Mouse (Mus musculus) intestine, embryonic 15.5 days (tissue): ENCODE data around the gene Kcnj5. TPM values are rescaled to one million over a fixed set of nuclear protein-coding genes. Genes with fewer than 3 reads are reported as not detected.

Experiments
- ATAC-seq: fragments of 200-750 bp; cut with Nextera tagmentation; 2 replicates; pipeline ENCODE4 v1.8.0; 2017; ENCODE audit warnings: moderate TSS enrichment, moderate library complexity
- H3K27ac ChIP-seq: fragments of 300-500 bp; sonication (generic); 2 replicates; pipeline ENCODE4 v1.5.1; 2015; ENCODE audit warnings: mild to moderate bottlenecking, inconsistent platforms
- H3K27me3 ChIP-seq: fragments of 300-500 bp; sonication (generic); replicated peaks from 2 replicates; pipeline ENCODE4 v1.6.1; 2015; ENCODE audit warnings: inconsistent platforms
- H3K36me3 ChIP-seq: fragments of 300-500 bp; sonication (generic); 2 replicates; pipeline ENCODE4 v1.6.1; 2015; ENCODE audit warnings: inconsistent platforms
- H3K4me1 ChIP-seq: fragments of 300-500 bp; sonication (generic); replicated peaks from 2 replicates; pipeline ENCODE4 v1.6.1; 2015; ENCODE audit warnings: inconsistent platforms
- H3K4me2 ChIP-seq: fragments of 300-500 bp; sonication (generic); replicated peaks from 2 replicates; pipeline ENCODE4 v1.6.1; 2015; ENCODE audit warnings: mild to moderate bottlenecking, inconsistent platforms
- H3K4me3 ChIP-seq: fragments of 300-500 bp; sonication (generic); replicated peaks from 2 replicates; pipeline ENCODE4 v1.5.1; 2015; ENCODE audit warnings: inconsistent platforms
- H3K9ac ChIP-seq: fragments of 300-500 bp; sonication (generic); 2 replicates; pipeline ENCODE4 v1.6.1; 2015; ENCODE audit warnings: inconsistent platforms
- H3K9me3 ChIP-seq: fragments of 300-500 bp; sonication (generic); 2 replicates; pipeline ENCODE4 v1.6.1; 2016; ENCODE audit warnings: inconsistent platforms
- WGBS: fragments of 180-500 bp; shearing (Covaris S2); methylation state at CpG from one replicate; pipeline ENCODE4 v1.1.7; 2015; 5-methylcytosine and 5-hydroxymethylcytosine counted together
- polyA plus RNA-seq: library from polyadenylated mRNA; unstranded; fragments of >200 nt; fragmentation: Nextera tagmentation; extraction: Ambion mirVana; gene quantifications from 2 replicates; pipeline ENCODE4 v1.2.1, GENCODE M21; 2015

Kcnj5 gene
- polyA plus RNA-seq, 1 experiment from 2014 or later = 0.15 TPM

- H3K27me3 ChIP-seq = peaks cover 8% of the 10 kb centered on the region
- H3K4me3 ChIP-seq = no peak overlapping the region
- no peaks in the 10 kb centered on the region for H3K4me1 ChIP-seq
- no peak overlapping the region for H3K9ac ChIP-seq
- H3K4me2 ChIP-seq = no peak overlapping the region
- no peaks in the 10 kb centered on the region for H3K36me3 ChIP-seq
- H3K27ac ChIP-seq = no peak overlapping the region
- H3K9me3 ChIP-seq = no peaks in the 10 kb centered on the region
- no peak for ATAC-seq
- WGBS = 7% methylated on average over 6 of the region's 6 CpGs
These were observed 6.2 kb upstream of the Kcnj5 start for GRCm38 (mm10) chr9:32350332-32350731.

- Histone ChIP-seq H3K27ac (no peak overlapping the region), H3K9ac (no peak overlapping the region), H3K9me3 (no peaks in the 10 kb centered on the region), H3K4me2 (no peak overlapping the region), H3K36me3 (no peaks in the 10 kb centered on the region), H3K4me3 (no peak overlapping the region), H3K27me3 (peaks cover 18% of the 10 kb centered on the region), H3K4me1 (peaks cover 3% of the 10 kb centered on the region; the same call in 1 of the 2 replicates)
- 81% methylated on average over 10 of the region's 10 CpGs for WGBS
- no peak for ATAC-seq
These were observed 5.2 kb upstream of the Kcnj5 start for GRCm38 (mm10) chr9:32349344-32349743.

- no peak overlapping the region for H3K4me3 ChIP-seq
- no peak overlapping the region for H3K9ac ChIP-seq
- no peaks in the 10 kb centered on the region for H3K9me3 ChIP-seq
- H3K4me2 ChIP-seq = no peak overlapping the region
- H3K27ac ChIP-seq = no peak overlapping the region
- H3K27me3 ChIP-seq = peaks cover 30% of the 10 kb centered on the region
- no peaks in the 10 kb centered on the region for H3K36me3 ChIP-seq
- WGBS = 72% methylated on average over 8 of the region's 8 CpGs
- peaks cover 8% of the 10 kb centered on the region for H3K4me1 ChIP-seq
- no peak for ATAC-seq
These were observed 3.9 kb upstream of the Kcnj5 start for GRCm38 (mm10) chr9:32348096-32348495.

GRCm38 (mm10) chr9:32344489-32344888, 339 bp upstream of the Kcnj5 start:
- no peak overlapping the region for H3K9ac ChIP-seq
- H3K9me3 ChIP-seq = no peaks in the 10 kb centered on the region
- H3K4me2 ChIP-seq = peak overlapping the region; percentile 58
- peak overlapping the region; percentile 23 for H3K4me3 ChIP-seq
- WGBS = 4% methylated on average over 21 of the region's 21 CpGs
- peaks cover 8% of the 10 kb centered on the region for H3K4me1 ChIP-seq
- no peaks in the 10 kb centered on the region for H3K36me3 ChIP-seq
- no peak overlapping the region for H3K27ac ChIP-seq
- ATAC-seq = 0 out of 2 replicates have a peak, but pooled peaks have one; percentile 34
- peaks cover 42% of the 10 kb centered on the region for H3K27me3 ChIP-seq

- WGBS = 22% methylated on average over 8 of the region's 8 CpGs
- Histone ChIP-seq H3K9ac (no peak overlapping the region), H3K27ac (no peak overlapping the region), H3K27me3 (peaks cover 42% of the 10 kb centered on the region), H3K9me3 (no peaks in the 10 kb centered on the region), H3K4me2 (no peak overlapping the region), H3K4me1 (peaks cover 8% of the 10 kb centered on the region), H3K36me3 (no peaks in the 10 kb centered on the region), H3K4me3 (no peak overlapping the region)
- no peak for ATAC-seq
These were observed 1.2 kb downstream of the Kcnj5 start for GRCm38 (mm10) chr9:32342929-32343328.

GRCm38 (mm10) chr9:32340831-32341230, 3.3 kb downstream of the Kcnj5 start:
- ATAC-seq = no peak; the same call in 1 of the 2 replicates
- 36% methylated on average over 5 of the region's 5 CpGs for WGBS

GRCm38 (mm10) chr9:32335389-32336150, 8.6 kb downstream of the Kcnj5 start:
- 64% methylated on average over 13 of the region's 13 CpGs for WGBS
- no peak overlapping the region for H3K27ac ChIP-seq
- no peaks in the 10 kb centered on the region for H3K27me3 ChIP-seq
- H3K4me1 ChIP-seq = no peaks in the 10 kb centered on the region
- no peaks in the 10 kb centered on the region for H3K9me3 ChIP-seq
- no peak overlapping the region for H3K9ac ChIP-seq
- H3K36me3 ChIP-seq = no peaks in the 10 kb centered on the region
- H3K4me2 ChIP-seq = no peak overlapping the region
- H3K4me3 ChIP-seq = no peak overlapping the region
- peak; percentile 49; the same call in 1 of the 2 replicates for ATAC-seq

More at GRCm38 (mm10) chr9:32340831-32341230, 3.3 kb downstream of the Kcnj5 start:
- Histone ChIP-seq H3K9me3 (no peaks in the 10 kb centered on the region), H3K4me1 (peaks cover 8% of the 10 kb centered on the region), H3K4me2 (no peak overlapping the region), H3K36me3 (no peaks in the 10 kb centered on the region), H3K9ac (no peak overlapping the region), H3K4me3 (no peak overlapping the region), H3K27me3 (peaks cover 37% of the 10 kb centered on the region), H3K27ac (no peak overlapping the region)

- H3K9me3 ChIP-seq = no peaks in the 10 kb centered on the region
- H3K4me3 ChIP-seq = no peak overlapping the region
- WGBS = 69% methylated on average over 5 of the region's 5 CpGs
- no peak overlapping the region for H3K4me2 ChIP-seq
- H3K36me3 ChIP-seq = no peaks in the 10 kb centered on the region
- H3K4me1 ChIP-seq = no peaks in the 10 kb centered on the region
- no peak overlapping the region for H3K27ac ChIP-seq
- no peaks in the 10 kb centered on the region for H3K27me3 ChIP-seq
- no peak for ATAC-seq
- no peak overlapping the region for H3K9ac ChIP-seq
These were observed 13.0 kb downstream of the Kcnj5 start for GRCm38 (mm10) chr9:32331162-32331561.

GRCm38 (mm10) chr9:32328777-32329176, 15.4 kb downstream of the Kcnj5 start:
- no peak for ATAC-seq
- Histone ChIP-seq H3K9ac (no peak overlapping the region), H3K27me3 (no peaks in the 10 kb centered on the region), H3K4me1 (no peaks in the 10 kb centered on the region), H3K4me2 (no peak overlapping the region), H3K27ac (no peak overlapping the region), H3K4me3 (no peak overlapping the region), H3K9me3 (no peaks in the 10 kb centered on the region), H3K36me3 (no peaks in the 10 kb centered on the region)
- WGBS = 88% methylated on average over 4 of the region's 4 CpGs

GRCm38 (mm10) chr9:32323610-32324009, 20.5 kb downstream of the Kcnj5 start:
- no peak overlapping the region for H3K4me2 ChIP-seq
- no peaks in the 10 kb centered on the region for H3K27me3 ChIP-seq
- H3K9me3 ChIP-seq = no peaks in the 10 kb centered on the region
- H3K9ac ChIP-seq = no peak overlapping the region
- ATAC-seq = no peak
- 69% methylated on average over 7 of the region's 7 CpGs for WGBS
- no peaks in the 10 kb centered on the region for H3K36me3 ChIP-seq
- no peaks in the 10 kb centered on the region for H3K4me1 ChIP-seq
- H3K4me3 ChIP-seq = no peak overlapping the region
- no peak overlapping the region for H3K27ac ChIP-seq

- ATAC-seq = peak; percentile 71
- 33% methylated on average over 3 of the region's 3 CpGs for WGBS
- no peak overlapping the region for H3K27ac ChIP-seq
These were observed 24.0 kb downstream of the Kcnj5 start for GRCm38 (mm10) chr9:32320167-32320566.

GRCm38 (mm10) chr9:32315999-32316398, 28.2 kb downstream of the Kcnj5 start:
- Histone ChIP-seq H3K9me3 (no peaks in the 10 kb centered on the region), H3K9ac (no peak overlapping the region), H3K4me1 (no peaks in the 10 kb centered on the region), H3K27ac (no peak overlapping the region), H3K27me3 (no peaks in the 10 kb centered on the region), H3K36me3 (no peaks in the 10 kb centered on the region), H3K4me2 (no peak overlapping the region), H3K4me3 (no peak overlapping the region)
- 82% methylated on average over 3 of the region's 3 CpGs for WGBS
- ATAC-seq = no peak

More at GRCm38 (mm10) chr9:32320167-32320566, 24.0 kb downstream of the Kcnj5 start:
- no peak overlapping the region for H3K4me2 ChIP-seq
- H3K27me3 ChIP-seq = no peaks in the 10 kb centered on the region
- H3K36me3 ChIP-seq = no peaks in the 10 kb centered on the region
- H3K9ac ChIP-seq = no peak overlapping the region
- no peaks in the 10 kb centered on the region for H3K9me3 ChIP-seq
- H3K4me1 ChIP-seq = no peaks in the 10 kb centered on the region
- no peak overlapping the region for H3K4me3 ChIP-seq

- no peak overlapping the region for H3K4me3 ChIP-seq
- no peaks in the 10 kb centered on the region for H3K9me3 ChIP-seq
- H3K27ac ChIP-seq = no peak overlapping the region
- ATAC-seq = no peak
- 83% methylated on average over 3 of the region's 3 CpGs for WGBS
- no peak overlapping the region for H3K9ac ChIP-seq
- no peak overlapping the region for H3K4me2 ChIP-seq
- no peaks in the 10 kb centered on the region for H3K36me3 ChIP-seq
- no peaks in the 10 kb centered on the region; the same call in 1 of the 2 replicates for H3K27me3 ChIP-seq
- H3K4me1 ChIP-seq = no peaks in the 10 kb centered on the region
These were observed 30.1 kb downstream of the Kcnj5 start for GRCm38 (mm10) chr9:32314071-32314470.
